Comparison of ENCODE assay signal across 10 mouse cellular contexts in genomic region chr12:108668606-108669235, GRCm38 (mm10). TPM values are rescaled to one million over a fixed set of nuclear protein-coding genes. Genes with fewer than 3 reads are reported as not detected.
A peak's percentile ranks its signal among the peaks of the same experiment; 100 is the strongest.
DNase-seq lines count a peak whose midpoint lies in the region; ATAC-seq and TF ChIP-seq lines count a peak whose summit lies in the region.
"Had no signal": no experiment of that assay in that cellular context is flagged by ENCODE, and none has a peak within 500 bp of the region (broad histone marks: within the 10 kb centered on the region; RNA-seq: fewer than 3 reads in every experiment).

No protein-coding gene starts in this region.

- H3K9me3 ChIP-seq in heart, embryonic 15.5 days (replicated peaks), result no peaks in the 10 kb centered on the region
- no peaks in the 10 kb centered on the region for H3K9me3 ChIP-seq in forebrain, embryonic 15.5 days

- H3K4me2 ChIP-seq in heart, embryonic 15.5 days, result no peak overlapping the region
- H3K4me2 ChIP-seq in forebrain, embryonic 15.5 days (replicated peaks), result no peak overlapping the region

- TF ChIP-seq CTCF in kidney, adult 2 months (conservative IDR thresholded peaks at IDR 0.05; ENCODE audit: insufficient read depth, insufficient read length, low read depth, low read length), result no peak

- H3K9ac ChIP-seq in heart, embryonic 15.5 days, result no peak overlapping the region
- no peak overlapping the region for H3K9ac ChIP-seq in forebrain, embryonic 15.5 days (replicated peaks)

- ATAC-seq in heart, embryonic 15.5 days (replicated peaks; ENCODE audit: insufficient number of reproducible peaks, insufficient read depth, low FRiP score, low read depth), result no peak; the same call in 1 of the 2 replicates
- peak; percentile 57 for ATAC-seq in forebrain, embryonic 15.5 days (replicated peaks)

- H3K27me3 ChIP-seq in heart, embryonic 15.5 days, result no peaks in the 10 kb centered on the region
- no peaks in the 10 kb centered on the region for H3K27me3 ChIP-seq in forebrain, embryonic 15.5 days
- no peaks in the 10 kb centered on the region for H3K27me3 ChIP-seq in kidney, adult 2 months (replicated peaks; ENCODE audit: control insufficient read depth, insufficient read depth, low read length)
- H3K27me3 ChIP-seq: CH12.LX had no signal

- peak overlapping the region; percentile 65 for H3K27ac ChIP-seq in heart, embryonic 15.5 days
- peak overlapping the region; percentile 77 for H3K27ac ChIP-seq in forebrain, embryonic 15.5 days (replicated peaks)
- H3K27ac ChIP-seq in kidney, adult 2 months (ENCODE audit: insufficient read depth, low read depth, low read length), result no peak overlapping the region

- 53% methylated on average over 8 of the region's 8 CpGs for WGBS in heart, embryonic 15.5 days
- 47% methylated on average over 8 of the region's 8 CpGs for WGBS in forebrain, embryonic 15.5 days
- WGBS in kidney, adult 2 months, result 83% methylated on average over 8 of the region's 8 CpGs

- DNase-seq in heart, adult 8-10 months (ENCODE audit: low spot score), result no peak
- peak; percentile 16 for DNase-seq in brain, embryonic 18.5 days (ENCODE audit: low read depth, low spot score)
- peak; percentile 45 for DNase-seq in lung, postnatal 25 days (ENCODE audit: low spot score)
- DNase-seq in kidney, adult 2 months, result no peak
- DNase-seq in ovary, postnatal 36 days (ENCODE audit: low spot score), result no peak
- no peak for DNase-seq in testis, postnatal 14 days (ENCODE audit: low spot score)
- DNase-seq: adrenal gland, postnatal 10 days had no signal

- peaks cover 14% of the 10 kb centered on the region for H3K4me1 ChIP-seq in heart, embryonic 15.5 days (replicated peaks)
- peaks cover 15% of the 10 kb centered on the region for H3K4me1 ChIP-seq in forebrain, embryonic 15.5 days
- no peaks in the 10 kb centered on the region for H3K4me1 ChIP-seq in kidney, adult 2 months (ENCODE audit: control insufficient read depth, insufficient read depth, low read length)

- no peak overlapping the region for H3K4me3 ChIP-seq in heart, embryonic 15.5 days
- H3K4me3 ChIP-seq in forebrain, embryonic 15.5 days, result no peak overlapping the region
- no peak overlapping the region for H3K4me3 ChIP-seq in kidney, adult 2 months (ENCODE audit: insufficient read depth, low read depth, low read length)

- no peak for TF ChIP-seq POLR2A in kidney, adult 2 months (IDR thresholded peaks at IDR 0.05; ENCODE audit: low read depth, low read length)

- H3K36me3 ChIP-seq in heart, embryonic 15.5 days, result peaks cover 6% of the 10 kb centered on the region
- peaks cover 23% of the 10 kb centered on the region for H3K36me3 ChIP-seq in forebrain, embryonic 15.5 days
- no peaks in the 10 kb centered on the region for H3K36me3 ChIP-seq in kidney, adult 2 months (ENCODE audit: control insufficient read depth, insufficient read depth, low read length)

RNA-seq across cellular contexts. Expression of gene Degs2, which starts 33.4 kb away (rescaled TPM):
- polyA plus RNA-seq in heart, embryonic 15.5 days (2015; fragmentation: Nextera tagmentation; extraction: Ambion mirVana), result 0.54 and 2.1 TPM in 2 replicates
- total RNA-seq in heart, adult 8-10 months (2022), result under 1 TPM; 0.25 to 1.00 (median 0.56) TPM
- 2.0 and 3.7 TPM in 2 replicates for polyA plus RNA-seq in forebrain, embryonic 15.5 days (2015; fragmentation: Nextera tagmentation; extraction: Ambion mirVana)
- 24.2 and 28.8 TPM in 2 replicates for polyA plus RNA-seq in kidney, adult 2 months (2012; rRNA removed)
- total RNA-seq: adrenal gland, postnatal 10 days; CH12.LX had no signal

Comparison
In these comparisons a context has a peak if more than half of its experiments do, and no peak if none do; other contexts are left out.
1. DNase-seq: peak in brain, embryonic 18.5 days (single experiment) and lung, postnatal 25 days (single experiment); none in heart, adult 8-10 months (single experiment), kidney, adult 2 months (single experiment), ovary, postnatal 36 days (single experiment) and testis, postnatal 14 days (single experiment).